Mouse (Mus musculus): ENCODE measurements at regions not wholly inside any gene's neighbourhood (a gene's known extent, or its start where the extent isn't known, plus 50 kb on each side); places are given as distances from the start of the nearest gene placed in this dataset.

DNA sequence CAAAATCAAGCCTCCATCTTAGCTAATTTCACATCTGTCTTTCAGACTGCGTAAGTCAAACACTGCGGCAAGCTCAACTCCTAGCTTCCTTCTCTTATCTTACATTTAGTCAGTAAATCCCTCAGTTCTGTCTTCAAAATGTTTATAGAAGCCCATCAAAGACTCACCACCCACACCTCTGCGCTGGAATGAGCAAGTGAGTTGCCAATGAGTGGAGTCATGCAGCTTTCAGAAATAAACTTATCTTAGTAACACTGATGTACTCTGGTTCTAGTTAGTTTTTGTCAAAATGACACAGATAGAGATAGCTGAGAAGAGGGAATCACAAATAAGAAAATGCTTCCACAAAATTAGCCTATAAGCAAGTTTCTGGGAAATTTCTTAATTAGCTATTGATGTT is 280.7 kb upstream of the Prkd1 start:
- TF ChIP-seq CTCF (IDR thresholded peaks at IDR 0.05; ENCODE audit: borderline replicate concordance, control insufficient read depth, extremely low read depth, insufficient read depth, low read length, poor library complexity) (no peak), POLR2A (IDR thresholded peaks at IDR 0.05; ENCODE audit: control insufficient read depth, extremely low read depth, insufficient read depth, low read length, poor library complexity) (no peak)
